Mouse (Mus musculus): Measurements from ENCODE around the gene Six6. TPM values are rescaled to one million over a fixed set of nuclear protein-coding genes. Genes with fewer than 3 reads are reported as not detected.

Gene Six6
- total and polyA plus RNA-seq, 2 experiments from 2014 or later: not detected

GRCm38 (mm10) chr12:72947335-72947734, 7.6 kb downstream of the Six6 start:
- no peaks in the 10 kb centered on the region for H3K36me3 ChIP-seq (replicated peaks; ENCODE audit: control insufficient read depth, insufficient read depth, low read length)
- TF ChIP-seq CTCF (IDR thresholded peaks at IDR 0.05; ENCODE audit: low read depth) (no peak), EP300 (IDR thresholded peaks at IDR 0.05; ENCODE audit: low read depth) (no peak)
- no peak overlapping the region for H3K4me2 ChIP-seq (ENCODE audit: low read depth, low read length)
- no peak overlapping the region for H3K4me3 ChIP-seq (ENCODE audit: low read depth, low read length)
- 0 out of 2 replicates have a peak, but pooled peaks cover 10% of the 10 kb centered on the region for H3K4me1 ChIP-seq (ENCODE audit: control insufficient read depth, insufficient read depth)
- H3K27me3 ChIP-seq (ENCODE audit: control insufficient read depth, insufficient read depth, low read length): peaks cover 75% of the 10 kb centered on the region
- DNase-seq (ENCODE audit: low spot score) (no peak), ATAC-seq (ENCODE audit: insufficient read depth, low read depth) (no peak)
- 37% methylated on average over 2 of the region's 2 CpGs for WGBS
- H3K9ac ChIP-seq (replicated peaks; ENCODE audit: low read depth, low read length): no peak overlapping the region
- no peak overlapping the region for H3K27ac ChIP-seq (ENCODE audit: low read depth)
- H3K9me3 ChIP-seq (replicated peaks; ENCODE audit: control insufficient read depth, low read length): no peaks in the 10 kb centered on the region

- Histone ChIP-seq H3K4me2 (ENCODE audit: low read depth, low read length) (no peak overlapping the region), H3K9ac (replicated peaks; ENCODE audit: low read depth, low read length) (no peak overlapping the region), H3K27me3 (ENCODE audit: control insufficient read depth, insufficient read depth, low read length) (peaks cover 18% of the 10 kb centered on the region), H3K4me3 (ENCODE audit: low read depth, low read length) (no peak overlapping the region), H3K9me3 (replicated peaks; ENCODE audit: control insufficient read depth, low read length) (no peaks in the 10 kb centered on the region), H3K4me1 (ENCODE audit: control insufficient read depth, insufficient read depth) (peaks cover 9% of the 10 kb centered on the region), H3K36me3 (replicated peaks; ENCODE audit: control insufficient read depth, insufficient read depth, low read length) (no peaks in the 10 kb centered on the region), H3K27ac (ENCODE audit: low read depth) (no peak overlapping the region)
- DNase-seq (ENCODE audit: low spot score) (no peak), ATAC-seq (ENCODE audit: insufficient read depth, low read depth) (no peak)
- no peak for TF ChIP-seq EP300 (IDR thresholded peaks at IDR 0.05; ENCODE audit: low read depth)
- no peak for TF ChIP-seq CTCF (IDR thresholded peaks at IDR 0.05; ENCODE audit: low read depth)
- WGBS: 88% methylated on average over 5 of the region's 5 CpGs
Measured at GRCm38 (mm10) chr12:72953089-72953488, 13.4 kb downstream of the Six6 start.

- 47% methylated on average over 5 of the region's 5 CpGs for WGBS
- Histone ChIP-seq H3K4me3 (ENCODE audit: low read depth, low read length) (no peak overlapping the region), H3K27me3 (ENCODE audit: control insufficient read depth, insufficient read depth, low read length) (peaks cover 12% of the 10 kb centered on the region; the same call in 1 of the 2 replicates), H3K9me3 (replicated peaks; ENCODE audit: control insufficient read depth, low read length) (no peaks in the 10 kb centered on the region), H3K9ac (replicated peaks; ENCODE audit: low read depth, low read length) (no peak overlapping the region), H3K36me3 (replicated peaks; ENCODE audit: control insufficient read depth, insufficient read depth, low read length) (no peaks in the 10 kb centered on the region), H3K4me1 (ENCODE audit: control insufficient read depth, insufficient read depth) (peaks cover 9% of the 10 kb centered on the region), H3K4me2 (ENCODE audit: low read depth, low read length) (no peak overlapping the region), H3K27ac (ENCODE audit: low read depth) (no peak overlapping the region)
- DNase-seq (ENCODE audit: low spot score) (no peak), ATAC-seq (ENCODE audit: insufficient read depth, low read depth) (no peak)
- no peak for TF ChIP-seq CTCF (IDR thresholded peaks at IDR 0.05; ENCODE audit: low read depth)
- no peak for TF ChIP-seq EP300 (IDR thresholded peaks at IDR 0.05; ENCODE audit: low read depth)
Measured at GRCm38 (mm10) chr12:72953858-72954257, 14.2 kb downstream of the Six6 start.

GRCm38 (mm10) chr12:72954906-72955305, 15.2 kb downstream of the Six6 start:
- DNase-seq (ENCODE audit: low spot score): peak; percentile 43
- Histone ChIP-seq H3K27me3 (ENCODE audit: control insufficient read depth, insufficient read depth, low read length) (peaks cover 9% of the 10 kb centered on the region; the same call in 1 of the 2 replicates), H3K4me1 (ENCODE audit: control insufficient read depth, insufficient read depth) (peaks cover 9% of the 10 kb centered on the region), H3K9me3 (replicated peaks; ENCODE audit: control insufficient read depth, low read length) (no peaks in the 10 kb centered on the region), H3K27ac (ENCODE audit: low read depth) (no peak overlapping the region; the same call in 1 of the 2 replicates), H3K9ac (replicated peaks; ENCODE audit: low read depth, low read length) (no peak overlapping the region), H3K4me2 (ENCODE audit: low read depth, low read length) (no peak overlapping the region), H3K36me3 (replicated peaks; ENCODE audit: control insufficient read depth, insufficient read depth, low read length) (no peaks in the 10 kb centered on the region), H3K4me3 (ENCODE audit: low read depth, low read length) (no peak overlapping the region)
- TF ChIP-seq CTCF (IDR thresholded peaks at IDR 0.05; ENCODE audit: low read depth) (no peak), EP300 (IDR thresholded peaks at IDR 0.05; ENCODE audit: low read depth) (no peak)
- ATAC-seq (ENCODE audit: insufficient read depth, low read depth): peak; percentile 67
- WGBS: 9% methylated on average over 4 of the region's 4 CpGs

GRCm38 (mm10) chr12:72957829-72958424, 18.2 kb downstream of the Six6 start:
- ATAC-seq (ENCODE audit: insufficient read depth, low read depth): no peak
- Histone ChIP-seq H3K27ac (ENCODE audit: low read depth) (no peak overlapping the region), H3K9ac (replicated peaks; ENCODE audit: low read depth, low read length) (no peak overlapping the region), H3K4me2 (ENCODE audit: low read depth, low read length) (no peak overlapping the region), H3K9me3 (replicated peaks; ENCODE audit: control insufficient read depth, low read length) (peaks cover 7% of the 10 kb centered on the region; the same call in 1 of the 2 replicates), H3K4me1 (ENCODE audit: control insufficient read depth, insufficient read depth) (peaks cover 9% of the 10 kb centered on the region), H3K4me3 (ENCODE audit: low read depth, low read length) (no peak overlapping the region), H3K36me3 (replicated peaks; ENCODE audit: control insufficient read depth, insufficient read depth, low read length) (no peaks in the 10 kb centered on the region), H3K27me3 (ENCODE audit: control insufficient read depth, insufficient read depth, low read length) (no peaks in the 10 kb centered on the region)
- WGBS: 52% methylated on average over 6 of the region's 6 CpGs
- no peak for DNase-seq (ENCODE audit: low spot score)
- TF ChIP-seq CTCF (IDR thresholded peaks at IDR 0.05; ENCODE audit: low read depth) (no peak), EP300 (IDR thresholded peaks at IDR 0.05; ENCODE audit: low read depth) (no peak)

GRCm38 (mm10) chr12:72958446-72958845, 18.8 kb downstream of the Six6 start:
- Histone ChIP-seq H3K27ac (ENCODE audit: low read depth) (no peak overlapping the region), H3K4me1 (ENCODE audit: control insufficient read depth, insufficient read depth) (peaks cover 6% of the 10 kb centered on the region), H3K4me3 (ENCODE audit: low read depth, low read length) (no peak overlapping the region), H3K27me3 (ENCODE audit: control insufficient read depth, insufficient read depth, low read length) (no peaks in the 10 kb centered on the region), H3K9ac (replicated peaks; ENCODE audit: low read depth, low read length) (no peak overlapping the region), H3K36me3 (replicated peaks; ENCODE audit: control insufficient read depth, insufficient read depth, low read length) (no peaks in the 10 kb centered on the region), H3K9me3 (replicated peaks; ENCODE audit: control insufficient read depth, low read length) (peaks cover 7% of the 10 kb centered on the region; the same call in 1 of the 2 replicates), H3K4me2 (ENCODE audit: low read depth, low read length) (no peak overlapping the region)
- ATAC-seq (ENCODE audit: insufficient read depth, low read depth): no peak
- TF ChIP-seq EP300 (IDR thresholded peaks at IDR 0.05; ENCODE audit: low read depth) (no peak), CTCF (IDR thresholded peaks at IDR 0.05; ENCODE audit: low read depth) (no peak)
- DNase-seq (ENCODE audit: low spot score): no peak
- WGBS: 89% methylated on average over 3 of the region's 3 CpGs

Data from heart, postnatal 0 days (tissue).